Mouse (Mus musculus): ENCODE results near the gene Taf9b.

- TF ChIP-seq SMC3 (IDR thresholded peaks at IDR 0.05; ENCODE audit: low read depth, low read length) (no peak), ZC3H11A (IDR thresholded peaks at IDR 0.05; ENCODE audit: low read depth, low read length) (no peak), ETS1 (conservative IDR thresholded peaks at IDR 0.05; ENCODE audit: low read depth, low read length) (no peak), CHD1 (IDR thresholded peaks at IDR 0.05; ENCODE audit: low read depth, low read length) (no peak), ZNF384 (IDR thresholded peaks at IDR 0.05; ENCODE audit: low read depth, low read length) (no peak), CTCF (conservative IDR thresholded peaks at IDR 0.05 in 1 of 2, IDR thresholded peaks at IDR 0.05 in 1 of 2; ENCODE audit: low read depth in 2 of 2, low read length in 2 of 2) (no peak), MAZ (IDR thresholded peaks at IDR 0.05; ENCODE audit: low read depth, low read length) (no peak), MAX (IDR thresholded peaks at IDR 0.05; ENCODE audit: low read length) (no peak)
Observed at GRCm38 (mm10) chrX:106255276-106255675, 34.3 kb upstream of the Taf9b start, which contains the start of gene Fnd3c2.
